Mouse (Mus musculus) stomach, embryonic 15.5 days (tissue): ENCODE measurements at regions not wholly inside any gene's neighbourhood (a gene's known extent, or its start where the extent isn't known, plus 50 kb on each side); places are given as distances from the start of the nearest gene placed in this dataset.

Experiments used
- ATAC-seq: fragments of 200-750 bp; cut with Nextera tagmentation; 2 replicates; pipeline ENCODE4 v1.8.0; 2017; ENCODE audit warnings: low read depth, moderate number of reproducible peaks, moderate TSS enrichment; ENCODE audit not compliant: insufficient read depth, low FRiP score
- H3K27ac ChIP-seq: fragments of 300-500 bp; sonication (generic); 2 replicates; pipeline ENCODE4 v1.5.1; 2015; ENCODE audit warnings: mild to moderate bottlenecking, inconsistent platforms
- H3K27me3 ChIP-seq: fragments of 300-500 bp; sonication (generic); replicated peaks from 2 replicates; pipeline ENCODE4 v1.6.1; 2015; ENCODE audit warnings: inconsistent platforms
- H3K36me3 ChIP-seq: fragments of 300-500 bp; sonication (generic); 2 replicates; pipeline ENCODE4 v1.6.1; 2015; ENCODE audit warnings: inconsistent platforms
- H3K4me1 ChIP-seq: fragments of 300-500 bp; sonication (generic); 2 replicates; pipeline ENCODE4 v1.6.1; 2015; ENCODE audit warnings: inconsistent platforms
- H3K4me2 ChIP-seq: fragments of 300-500 bp; sonication (generic); 2 replicates; pipeline ENCODE4 v1.6.1; 2015; ENCODE audit warnings: mild to moderate bottlenecking, inconsistent platforms
- H3K4me3 ChIP-seq: fragments of 300-500 bp; sonication (generic); replicated peaks from 2 replicates; pipeline ENCODE4 v1.5.1; 2015; ENCODE audit warnings: inconsistent platforms
- H3K9ac ChIP-seq: fragments of 300-500 bp; sonication (generic); 2 replicates; pipeline ENCODE4 v1.6.1; 2015; ENCODE audit warnings: inconsistent platforms
- H3K9me3 ChIP-seq: fragments of 300-500 bp; sonication (generic); 2 replicates; pipeline ENCODE4 v1.6.1; 2016; ENCODE audit warnings: inconsistent platforms
- WGBS: fragments of 180-500 bp; shearing (Covaris S2); methylation state at CpG from one replicate; pipeline ENCODE4 v1.1.7; 2015; 5-methylcytosine and 5-hydroxymethylcytosine counted together

GRCm38 (mm10) chr1:94413043-94413442 lies 360.7 kb upstream of the Pdcd1 start:
- H3K4me1 ChIP-seq = no peaks in the 10 kb centered on the region
- 75% methylated on average over 9 of the region's 9 CpGs for WGBS
- H3K4me2 ChIP-seq = no peak overlapping the region
- H3K4me3 ChIP-seq = no peak overlapping the region
- no peak overlapping the region for H3K27ac ChIP-seq
- H3K9me3 ChIP-seq = no peaks in the 10 kb centered on the region
- H3K9ac ChIP-seq = no peak overlapping the region
- H3K36me3 ChIP-seq = no peaks in the 10 kb centered on the region
- ATAC-seq = no peak
- H3K27me3 ChIP-seq = no peaks in the 10 kb centered on the region

DNA sequence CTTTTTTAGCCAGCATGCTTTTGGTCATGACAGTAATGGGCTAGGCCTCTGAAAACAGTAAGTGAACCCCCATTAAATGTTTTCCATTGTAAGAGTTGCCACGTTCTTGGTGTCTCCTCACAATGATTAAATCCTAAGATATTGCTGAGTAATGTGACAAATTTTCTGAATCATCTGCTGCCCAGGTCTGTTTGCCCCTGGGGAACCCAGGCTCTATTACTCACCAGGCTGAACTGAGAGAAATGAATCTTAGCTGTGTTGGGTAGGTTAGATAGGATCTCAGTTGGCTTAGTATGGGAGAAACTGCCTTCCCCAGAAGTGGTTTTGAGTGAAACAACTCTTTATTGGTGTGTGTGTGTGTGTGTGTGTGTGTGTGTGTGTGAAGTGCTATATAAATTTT lies 314.3 kb upstream of the Pdcd1 start:
- no peaks in the 10 kb centered on the region for H3K27me3 ChIP-seq
- no peak overlapping the region for H3K9ac ChIP-seq
- no peaks in the 10 kb centered on the region for H3K4me1 ChIP-seq
- no peak for ATAC-seq
- H3K36me3 ChIP-seq = no peaks in the 10 kb centered on the region
- H3K4me3 ChIP-seq = no peak overlapping the region
- H3K9me3 ChIP-seq = no peaks in the 10 kb centered on the region
- WGBS = 76% methylated on average over 1 of the region's 1 CpGs
- no peak overlapping the region for H3K4me2 ChIP-seq
- H3K27ac ChIP-seq = no peak overlapping the region

- WGBS = 81% methylated on average over 1 of the region's 1 CpGs
- Histone ChIP-seq H3K4me1 (no peaks in the 10 kb centered on the region), H3K4me2 (no peak overlapping the region), H3K9ac (no peak overlapping the region), H3K27me3 (no peaks in the 10 kb centered on the region), H3K4me3 (no peak overlapping the region), H3K36me3 (no peaks in the 10 kb centered on the region), H3K27ac (no peak overlapping the region), H3K9me3 (no peaks in the 10 kb centered on the region)
- no peak for ATAC-seq
Observed at GRCm38 (mm10) chr1:94356996-94357395, 304.6 kb upstream of the Pdcd1 start.

DNA sequence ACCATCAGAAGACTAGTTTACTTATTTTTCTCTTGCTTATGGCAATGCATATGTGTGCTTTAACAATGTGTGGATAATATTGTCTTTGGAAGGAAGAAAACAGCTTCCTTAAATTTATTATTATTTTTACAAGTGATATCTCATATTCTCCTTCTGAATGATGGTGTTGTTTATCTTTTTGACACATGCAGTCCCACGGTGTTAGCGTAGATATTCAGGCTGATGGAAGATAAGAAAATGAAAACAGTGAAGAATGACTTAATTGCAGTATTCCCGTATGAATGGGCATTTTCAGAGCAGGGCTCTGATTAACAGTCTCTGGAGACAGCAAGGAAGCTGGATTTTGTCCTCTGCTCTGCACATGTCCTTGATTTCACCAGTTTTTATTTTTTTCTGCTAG lies 303.5 kb upstream of the Pdcd1 start:
- no peaks in the 10 kb centered on the region for H3K4me1 ChIP-seq
- no peak overlapping the region for H3K4me3 ChIP-seq
- H3K9me3 ChIP-seq = no peaks in the 10 kb centered on the region
- H3K4me2 ChIP-seq = no peak overlapping the region
- H3K9ac ChIP-seq = no peak overlapping the region
- H3K27me3 ChIP-seq = no peaks in the 10 kb centered on the region
- ATAC-seq = no peak
- WGBS = 43% methylated on average over 3 of the region's 3 CpGs
- H3K27ac ChIP-seq = no peak overlapping the region
- H3K36me3 ChIP-seq = no peaks in the 10 kb centered on the region

- WGBS = 90% methylated on average over 2 of the region's 2 CpGs
- no peak for ATAC-seq
- H3K4me1 ChIP-seq = no peaks in the 10 kb centered on the region
- no peak overlapping the region for H3K4me3 ChIP-seq
- no peak overlapping the region for H3K4me2 ChIP-seq
- no peak overlapping the region for H3K9ac ChIP-seq
- no peaks in the 10 kb centered on the region for H3K9me3 ChIP-seq
- no peaks in the 10 kb centered on the region for H3K36me3 ChIP-seq
- no peaks in the 10 kb centered on the region for H3K27me3 ChIP-seq
- H3K27ac ChIP-seq = no peak overlapping the region
Observed at GRCm38 (mm10) chr1:94342576-94342975, 290.2 kb upstream of the Pdcd1 start.

DNA sequence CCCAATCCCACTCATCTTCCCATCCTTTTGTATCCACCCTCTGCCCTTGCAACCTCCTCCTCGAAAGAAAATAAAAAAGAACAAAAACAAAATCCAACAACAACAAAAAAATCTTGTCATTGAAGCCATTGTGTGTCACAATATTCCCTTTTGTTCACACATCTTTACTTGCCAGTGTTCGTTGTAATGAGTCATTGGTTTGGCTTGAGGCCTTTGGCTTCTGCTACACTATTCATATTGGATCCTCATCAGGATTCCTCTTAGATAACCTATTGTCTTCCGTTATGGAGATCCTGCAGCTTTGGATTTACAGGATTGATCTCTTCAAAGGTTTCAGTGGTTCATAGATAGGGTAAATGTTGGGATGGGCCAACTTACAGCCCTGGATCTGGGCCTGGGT lies 288.9 kb upstream of the Pdcd1 start:
- no peak overlapping the region for H3K27ac ChIP-seq
- no peak overlapping the region for H3K9ac ChIP-seq
- no peaks in the 10 kb centered on the region for H3K4me1 ChIP-seq
- H3K36me3 ChIP-seq = no peaks in the 10 kb centered on the region
- no peak overlapping the region for H3K4me2 ChIP-seq
- no peaks in the 10 kb centered on the region for H3K9me3 ChIP-seq
- ATAC-seq = no peak
- WGBS = 75% methylated on average over 3 of the region's 3 CpGs
- H3K4me3 ChIP-seq = no peak overlapping the region
- no peaks in the 10 kb centered on the region for H3K27me3 ChIP-seq

GRCm38 (mm10) chr1:94318029-94318428 lies 265.7 kb upstream of the Pdcd1 start:
- no peak for ATAC-seq
- H3K36me3 ChIP-seq = no peaks in the 10 kb centered on the region
- no peaks in the 10 kb centered on the region for H3K27me3 ChIP-seq
- H3K27ac ChIP-seq = no peak overlapping the region
- no peak overlapping the region for H3K9ac ChIP-seq
- no peak overlapping the region for H3K4me3 ChIP-seq
- H3K4me2 ChIP-seq = no peak overlapping the region
- H3K4me1 ChIP-seq = no peaks in the 10 kb centered on the region
- no peaks in the 10 kb centered on the region for H3K9me3 ChIP-seq

GRCm38 (mm10) chr1:94298395-94298794 lies 246.0 kb upstream of the Pdcd1 start:
- 81% methylated on average over 1 of the region's 1 CpGs for WGBS
- Histone ChIP-seq H3K27me3 (no peaks in the 10 kb centered on the region), H3K9ac (no peak overlapping the region), H3K4me2 (no peak overlapping the region), H3K27ac (no peak overlapping the region), H3K4me3 (no peak overlapping the region), H3K9me3 (no peaks in the 10 kb centered on the region), H3K4me1 (no peaks in the 10 kb centered on the region), H3K36me3 (no peaks in the 10 kb centered on the region)
- no peak for ATAC-seq

DNA sequence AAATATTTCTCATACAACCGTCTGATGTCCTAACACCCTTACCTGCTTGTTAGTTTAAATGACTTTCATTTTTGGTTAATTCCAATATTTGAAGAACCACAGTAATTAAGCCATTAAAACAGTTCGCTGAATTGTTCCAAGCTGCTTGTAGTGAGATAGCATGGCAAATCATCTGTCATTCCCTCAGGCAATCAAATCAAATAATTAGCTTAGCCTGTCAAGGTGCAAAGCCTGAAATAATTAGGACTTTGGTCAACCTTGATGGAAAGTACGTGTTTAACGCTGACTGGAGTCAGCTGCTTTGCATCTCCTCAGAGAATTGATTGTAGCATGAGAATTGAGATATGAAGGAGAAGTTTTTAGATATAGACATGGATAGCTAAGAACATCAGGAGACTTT lies 220.2 kb upstream of the Pdcd1 start:
- Histone ChIP-seq H3K4me3 (no peak overlapping the region), H3K4me2 (no peak overlapping the region), H3K36me3 (no peaks in the 10 kb centered on the region), H3K9me3 (no peaks in the 10 kb centered on the region), H3K4me1 (no peaks in the 10 kb centered on the region), H3K9ac (no peak overlapping the region), H3K27me3 (no peaks in the 10 kb centered on the region), H3K27ac (no peak overlapping the region)
- WGBS = 80% methylated on average over 4 of the region's 4 CpGs
- no peak for ATAC-seq

DNA sequence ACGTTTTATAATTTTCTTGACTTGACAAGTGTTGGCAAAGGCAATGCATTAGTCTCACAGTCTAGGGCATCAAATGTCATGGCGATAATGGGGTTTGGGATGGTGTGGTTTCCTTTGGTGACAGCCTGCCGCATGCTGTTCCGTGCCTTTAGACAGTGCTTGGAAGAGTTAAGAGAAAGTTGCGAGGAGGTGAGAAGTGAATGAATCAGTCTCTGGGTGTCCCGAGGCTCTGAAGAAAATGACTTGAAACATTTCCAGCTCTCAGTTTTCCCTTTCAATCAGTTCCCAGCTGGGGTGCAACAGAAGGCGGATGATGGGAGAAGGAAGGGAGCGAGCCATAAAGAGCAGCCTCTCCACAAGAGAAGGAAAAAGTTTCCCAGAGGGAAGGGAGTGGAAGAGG lies 211.0 kb upstream of the Pdcd1 start:
- no peak overlapping the region for H3K4me2 ChIP-seq
- no peak overlapping the region for H3K27ac ChIP-seq
- 59% methylated on average over 8 of the region's 8 CpGs for WGBS
- no peak overlapping the region for H3K4me3 ChIP-seq
- no peaks in the 10 kb centered on the region for H3K36me3 ChIP-seq
- no peaks in the 10 kb centered on the region for H3K4me1 ChIP-seq
- H3K9me3 ChIP-seq = no peaks in the 10 kb centered on the region
- no peak overlapping the region for H3K9ac ChIP-seq
- H3K27me3 ChIP-seq = no peaks in the 10 kb centered on the region
- no peak for ATAC-seq

DNA sequence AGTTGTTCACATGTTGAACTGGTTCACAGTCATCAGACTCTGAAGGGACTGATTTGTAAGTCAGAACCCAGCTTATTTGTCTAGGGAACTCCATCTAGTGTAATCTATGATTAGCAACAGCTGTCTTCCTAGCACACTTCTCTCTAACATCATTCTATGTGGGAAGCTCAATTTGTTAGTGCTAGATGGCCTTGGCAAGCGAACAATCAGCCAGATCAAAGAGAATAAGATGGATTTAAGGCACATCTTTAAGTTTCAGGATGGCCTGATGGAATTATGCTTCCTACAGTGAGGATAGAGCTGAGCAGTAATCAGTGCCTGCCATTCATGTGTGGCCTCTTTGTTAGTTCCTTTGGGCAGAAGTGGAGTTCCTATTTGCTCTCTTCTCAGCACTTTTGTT lies 183.1 kb upstream of the Pdcd1 start:
- Histone ChIP-seq H3K27me3 (no peaks in the 10 kb centered on the region), H3K9me3 (no peaks in the 10 kb centered on the region), H3K36me3 (no peaks in the 10 kb centered on the region), H3K4me1 (no peaks in the 10 kb centered on the region), H3K27ac (no peak overlapping the region), H3K4me3 (no peak overlapping the region), H3K4me2 (no peak overlapping the region), H3K9ac (no peak overlapping the region)
- 45% methylated on average over 1 of the region's 1 CpGs for WGBS
- ATAC-seq = no peak

GRCm38 (mm10) chr1:94221006-94221405 lies 168.7 kb upstream of the Pdcd1 start:
- WGBS = 29% methylated on average over 3 of the region's 3 CpGs
- no peak overlapping the region for H3K27ac ChIP-seq
- peak; percentile 27; the same call in 1 of the 2 replicates for ATAC-seq

DNA sequence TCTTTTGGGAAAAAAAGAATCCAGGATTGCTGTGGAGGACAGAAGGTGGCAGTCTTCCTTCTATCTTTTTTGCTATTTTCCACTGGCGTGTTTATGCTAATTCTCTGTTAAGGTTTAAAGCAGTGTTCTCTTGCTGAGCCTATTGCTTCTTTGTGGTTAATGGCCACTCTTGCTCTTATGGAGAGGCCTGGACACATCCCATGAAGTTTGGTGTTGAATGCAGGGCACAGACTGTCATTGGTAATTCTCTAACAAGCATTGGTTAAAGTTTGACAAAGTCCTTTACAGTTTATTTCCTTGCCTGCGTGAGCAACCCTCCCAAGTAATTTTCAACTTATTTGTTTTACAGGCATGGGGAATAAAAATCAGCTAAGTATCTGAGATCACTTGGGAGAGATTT lies 165.1 kb upstream of the Pdcd1 start:
- ATAC-seq = no peak
- Histone ChIP-seq H3K36me3 (no peaks in the 10 kb centered on the region), H3K9me3 (no peaks in the 10 kb centered on the region), H3K4me1 (no peaks in the 10 kb centered on the region), H3K4me3 (no peak overlapping the region), H3K4me2 (no peak overlapping the region), H3K27me3 (no peaks in the 10 kb centered on the region), H3K9ac (no peak overlapping the region), H3K27ac (no peak overlapping the region)
- 61% methylated on average over 2 of the region's 2 CpGs for WGBS

More at GRCm38 (mm10) chr1:94221006-94221405, 168.7 kb upstream of the Pdcd1 start:
- Histone ChIP-seq H3K9me3 (no peaks in the 10 kb centered on the region), H3K27me3 (no peaks in the 10 kb centered on the region), H3K9ac (no peak overlapping the region), H3K4me2 (no peak overlapping the region), H3K4me1 (no peaks in the 10 kb centered on the region), H3K4me3 (no peak overlapping the region), H3K36me3 (no peaks in the 10 kb centered on the region)
